8 mouse cellular contexts compared by ENCODE assay signal in the genomic region with DNA sequence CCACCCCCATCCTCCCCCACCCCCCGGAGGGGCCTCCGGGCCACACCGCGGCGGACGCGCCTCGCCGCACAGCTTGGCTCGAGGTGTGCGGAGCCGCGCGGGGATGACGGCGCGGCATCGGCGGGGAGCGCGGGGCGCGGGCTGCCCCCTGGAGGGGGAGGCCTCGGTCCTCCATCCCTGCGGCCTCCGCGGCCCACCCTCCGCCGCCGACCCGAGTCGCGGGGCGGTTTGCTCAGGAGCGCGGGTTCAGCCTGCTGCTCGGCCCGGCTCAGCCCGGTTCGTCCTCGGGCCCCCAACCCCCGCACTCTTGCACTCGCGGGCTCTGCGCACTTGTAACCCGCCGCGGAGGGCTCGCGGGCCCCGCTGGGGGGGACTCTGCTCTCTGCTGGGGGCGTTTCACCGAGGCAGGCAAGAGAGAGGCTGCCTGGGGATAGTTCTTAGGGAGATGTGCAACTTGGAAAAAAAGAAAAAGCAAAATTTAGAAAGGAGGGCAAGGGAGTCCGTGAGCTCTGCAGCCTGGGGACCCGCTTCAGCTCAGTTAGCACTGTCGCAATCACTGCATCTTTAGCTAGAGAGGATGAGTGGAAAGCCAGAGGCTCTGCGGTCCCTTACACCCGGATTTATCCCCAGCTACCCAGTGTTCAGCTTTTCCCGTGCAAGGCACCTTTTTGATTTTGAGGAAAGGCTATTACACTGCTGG. TPM values are rescaled to one million over a fixed set of nuclear protein-coding genes. Genes with fewer than 3 reads are reported as not detected.
A peak's percentile ranks its signal among the peaks of the same experiment; 100 is the strongest.
DNase-seq lines count a peak whose midpoint lies in the region; ATAC-seq and TF ChIP-seq lines count a peak whose summit lies in the region.

No protein-coding gene starts in this region.

- 0 out of 2 replicates have a peak, but pooled peaks cover 7% of the 10 kb centered on the region for H3K9me3 ChIP-seq in kidney, postnatal 0 days (replicated peaks; ENCODE audit: low read length)
- H3K9me3 ChIP-seq in forebrain, embryonic 12.5 days, result no peaks in the 10 kb centered on the region
- peaks cover 14% of the 10 kb centered on the region for H3K9me3 ChIP-seq in limb, embryonic 12.5 days

- WGBS in kidney, postnatal 0 days, result 1% methylated on average over 49 of the region's 59 CpGs
- under 1% methylated on average over 45 of the region's 59 CpGs for WGBS in forebrain, embryonic 12.5 days
- under 1% methylated on average over 56 of the region's 59 CpGs for WGBS in limb, embryonic 12.5 days

- no peaks in the 10 kb centered on the region for H3K36me3 ChIP-seq in kidney, postnatal 0 days (ENCODE audit: insufficient read depth, low read length)
- no peaks in the 10 kb centered on the region for H3K36me3 ChIP-seq in forebrain, embryonic 12.5 days (replicated peaks)
- H3K36me3 ChIP-seq in limb, embryonic 12.5 days, result no peaks in the 10 kb centered on the region

- peaks cover 38% of the 10 kb centered on the region for H3K27me3 ChIP-seq in kidney, postnatal 0 days (ENCODE audit: insufficient read depth, low read length)
- peaks cover 57% of the 10 kb centered on the region for H3K27me3 ChIP-seq in forebrain, embryonic 12.5 days
- H3K27me3 ChIP-seq in limb, embryonic 12.5 days, result peaks cover 64% of the 10 kb centered on the region

- peak overlapping the region; percentile 79 for H3K4me2 ChIP-seq in kidney, postnatal 0 days (ENCODE audit: low read length)
- peak overlapping the region; percentile 87 for H3K4me2 ChIP-seq in forebrain, embryonic 12.5 days
- peak overlapping the region; percentile 89 for H3K4me2 ChIP-seq in limb, embryonic 12.5 days

- peaks cover 15% of the 10 kb centered on the region; the same call in 1 of the 2 replicates for H3K4me1 ChIP-seq in kidney, postnatal 0 days (replicated peaks; ENCODE audit: insufficient read depth, low read length)
- H3K4me1 ChIP-seq in bone marrow macrophage, adult 2 months (ENCODE audit: control insufficient read depth, insufficient read depth, low read length), result no peaks in the 10 kb centered on the region
- H3K4me1 ChIP-seq in forebrain, embryonic 12.5 days, result peaks cover 18% of the 10 kb centered on the region
- peaks cover 19% of the 10 kb centered on the region for H3K4me1 ChIP-seq in limb, embryonic 12.5 days (replicated peaks)

- no peak for TF ChIP-seq CTCF in kidney, postnatal 0 days (IDR thresholded peaks at IDR 0.05; ENCODE audit: low read depth)
- TF ChIP-seq CTCF in bone marrow macrophage, adult 2 months (IDR thresholded peaks at IDR 0.05; ENCODE audit: low read depth, low read length), result no peak

- DNase-seq in kidney, postnatal 0 days (ENCODE audit: low spot score), result no peak
- DNase-seq in kidney, adult 18-20 months, result no peak
- DNase-seq in right cerebral cortex, postnatal 25 days, result peak; percentile 48
- DNase-seq in T-cell, adult 2 months (ENCODE audit: low spot score), result no peak
- DNase-seq in spleen, postnatal 4 days (ENCODE audit: low spot score in 2 of 2), result no peak

- H3K4me3 ChIP-seq in kidney, postnatal 0 days (replicated peaks; ENCODE audit: low read depth, low read length), result peak overlapping the region; percentile 47
- H3K4me3 ChIP-seq in bone marrow macrophage, adult 2 months (ENCODE audit: insufficient read depth, low read length), result peak overlapping the region; percentile 38
- peak overlapping the region; percentile 55 for H3K4me3 ChIP-seq in forebrain, embryonic 12.5 days (replicated peaks)
- peak overlapping the region; percentile 55 for H3K4me3 ChIP-seq in limb, embryonic 12.5 days (replicated peaks)

- no peak for TF ChIP-seq POLR2A in bone marrow macrophage, adult 2 months (IDR thresholded peaks at IDR 0.05; ENCODE audit: borderline replicate concordance, low read depth, low read length)

- peak overlapping the region; percentile 15; the same call in 1 of the 2 replicates for H3K9ac ChIP-seq in kidney, postnatal 0 days (ENCODE audit: low read depth, low read length)
- peak overlapping the region; percentile 45 for H3K9ac ChIP-seq in forebrain, embryonic 12.5 days
- H3K9ac ChIP-seq in limb, embryonic 12.5 days (replicated peaks), result peak overlapping the region; percentile 57

- H3K27ac ChIP-seq in kidney, postnatal 0 days, result no peak overlapping the region
- no peak overlapping the region for H3K27ac ChIP-seq in bone marrow macrophage, adult 2 months (ENCODE audit: insufficient read depth, low read depth, low read length)
- H3K27ac ChIP-seq in forebrain, embryonic 12.5 days, result no peak overlapping the region
- no peak overlapping the region for H3K27ac ChIP-seq in limb, embryonic 12.5 days

- ATAC-seq in kidney, postnatal 0 days (replicated peaks; ENCODE audit: low FRiP score, low read depth), result peak; percentile 60
- ATAC-seq in forebrain, embryonic 12.5 days (ENCODE audit: low FRiP score), result peak; percentile 75
- no peak for ATAC-seq in limb, embryonic 12.5 days (ENCODE audit: insufficient number of reproducible peaks, insufficient read depth, low FRiP score, low TSS enrichment, low read depth)

RNA-seq across cellular contexts. Expression of a gene that starts 1.1 kb away (rescaled TPM):
- 0.61 and 1.0 TPM in 2 replicates for polyA plus RNA-seq in kidney, postnatal 0 days (2015; fragmentation: Nextera tagmentation; extraction: Ambion mirVana)
- 0.11 TPM in 1 of 2 replicates, not detected in the other for polyA plus RNA-seq in bone marrow macrophage, adult 2 months (2012; ENCODE audit: insufficient read depth, insufficient read length, missing spikeins)
- polyA plus RNA-seq in forebrain, embryonic 12.5 days (2016; fragmentation: Nextera tagmentation; extraction: Ambion mirVana), result 2.7 and 3.1 TPM in 2 replicates
- 0.10 and 0.12 TPM in 2 replicates for polyA plus RNA-seq in limb, embryonic 12.5 days (2016; fragmentation: Nextera tagmentation; extraction: Ambion mirVana)

RNA-seq across cellular contexts. Expression of a gene that starts 40.9 kb away (rescaled TPM):
- 18.6 and 19.2 TPM in 2 replicates for polyA plus RNA-seq in kidney, postnatal 0 days (2015; fragmentation: Nextera tagmentation; extraction: Ambion mirVana)
- polyA plus RNA-seq in bone marrow macrophage, adult 2 months (2012; ENCODE audit: insufficient read depth, insufficient read length, missing spikeins), result 10.3 and 12.0 TPM in 2 replicates
- 46.9 and 52.5 TPM in 2 replicates for polyA plus RNA-seq in forebrain, embryonic 12.5 days (2016; fragmentation: Nextera tagmentation; extraction: Ambion mirVana)
- polyA plus RNA-seq in limb, embryonic 12.5 days (2016; fragmentation: Nextera tagmentation; extraction: Ambion mirVana), result 41.2 and 46.4 TPM in 2 replicates

RNA-seq across cellular contexts. Expression of a gene that starts 41.0 kb away (rescaled TPM):
- 25.4 and 26.1 TPM in 2 replicates for polyA plus RNA-seq in kidney, postnatal 0 days (2015; fragmentation: Nextera tagmentation; extraction: Ambion mirVana)
- polyA plus RNA-seq in bone marrow macrophage, adult 2 months (2012; ENCODE audit: insufficient read depth, insufficient read length, missing spikeins), result 14.8 and 20.1 TPM in 2 replicates
- 49.3 and 53.3 TPM in 2 replicates for polyA plus RNA-seq in forebrain, embryonic 12.5 days (2016; fragmentation: Nextera tagmentation; extraction: Ambion mirVana)
- polyA plus RNA-seq in limb, embryonic 12.5 days (2016; fragmentation: Nextera tagmentation; extraction: Ambion mirVana), result 45.1 and 45.2 TPM in 2 replicates
